Mouse (Mus musculus): ENCODE measurements around the gene Gpc6. TPM values are rescaled to one million over a fixed set of nuclear protein-coding genes. Genes with fewer than 3 reads are reported as not detected.

Gpc6 gene
- total and polyA plus RNA-seq, 3 experiments: 4.6 to 10.3 (median 8.0) TPM

DNA sequence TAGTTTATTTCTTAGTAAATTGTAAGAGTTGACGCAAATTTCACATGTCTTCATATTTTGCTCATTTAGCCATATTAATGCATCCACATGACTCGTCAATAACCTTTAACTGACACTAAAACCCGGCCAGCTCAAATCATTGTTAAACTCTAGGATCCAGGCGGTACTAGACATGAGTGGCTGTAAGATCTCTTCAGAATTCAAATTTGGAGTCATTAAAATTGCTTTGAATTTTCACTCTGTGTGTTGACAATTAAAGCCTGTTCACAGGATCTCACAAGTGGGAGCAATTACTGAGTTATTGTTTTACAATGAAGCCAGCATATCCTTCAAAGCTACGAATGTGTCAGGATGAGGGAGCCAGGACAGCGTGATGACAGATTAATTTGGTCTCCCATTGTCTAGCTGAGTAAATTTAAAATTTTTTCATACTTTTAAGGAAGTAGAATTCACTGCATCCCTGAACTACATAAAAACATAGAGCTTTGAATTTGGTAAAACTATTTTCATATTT lies 421.3 kb downstream of the Gpc6 start:
- no peaks in the 10 kb centered on the region for H3K4me1 ChIP-seq (ENCODE audit: control insufficient read depth, insufficient read depth, low read length)
- no peak overlapping the region for H3K4me3 ChIP-seq
- H3K36me3 ChIP-seq (ENCODE audit: control insufficient read depth, insufficient read depth, low read length): no peaks in the 10 kb centered on the region
- 89% methylated on average over 6 of the region's 6 CpGs for WGBS
- H3K9ac ChIP-seq (ENCODE audit: low read depth, low read length): no peak overlapping the region
- H3K27ac ChIP-seq: no peak overlapping the region
- H3K79me2 ChIP-seq (replicated peaks; ENCODE audit: control insufficient read depth, insufficient read depth, low read length): no peaks in the 10 kb centered on the region
- no peak for DNase-seq
- intact Hi-C loops (cut with DNase I): no loop called here
- no peaks in the 10 kb centered on the region for H3K27me3 ChIP-seq (ENCODE audit: control insufficient read depth, insufficient read depth, low read length)
- no peak for TF ChIP-seq CTCF (IDR thresholded peaks at IDR 0.05)
- no peak for TF ChIP-seq POLR2A (IDR thresholded peaks at IDR 0.05; ENCODE audit: insufficient read depth, low read depth, low read length)
- no peak for TF ChIP-seq EP300 (IDR thresholded peaks at IDR 0.05; ENCODE audit: insufficient read depth, low read depth, low read length)

DNA sequence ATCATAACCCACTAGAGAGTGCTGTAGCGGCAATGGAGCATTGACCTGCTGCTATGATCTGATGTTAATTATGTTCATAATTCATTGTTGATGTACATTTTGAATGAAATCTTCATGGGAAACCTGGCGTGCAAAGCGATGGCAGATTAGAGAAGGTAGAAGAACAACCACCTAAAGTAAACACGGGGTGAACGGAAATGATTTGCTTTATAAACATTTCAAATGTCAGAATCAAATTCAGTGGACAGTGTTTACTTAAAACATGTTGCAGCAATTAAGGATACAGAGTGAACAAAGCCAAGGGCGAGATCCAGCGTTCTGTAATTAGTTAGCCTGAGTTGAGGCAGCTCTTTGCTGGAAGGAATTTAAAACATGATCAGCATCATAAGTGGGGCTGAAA lies 426.2 kb downstream of the Gpc6 start:
- Histone ChIP-seq H3K36me3 (ENCODE audit: control insufficient read depth, insufficient read depth, low read length) (no peaks in the 10 kb centered on the region), H3K79me2 (replicated peaks; ENCODE audit: control insufficient read depth, insufficient read depth, low read length) (no peaks in the 10 kb centered on the region), H3K27ac (no peak overlapping the region), H3K4me3 (no peak overlapping the region), H3K4me1 (ENCODE audit: control insufficient read depth, insufficient read depth, low read length) (no peaks in the 10 kb centered on the region), H3K27me3 (ENCODE audit: control insufficient read depth, insufficient read depth, low read length) (no peaks in the 10 kb centered on the region), H3K9ac (ENCODE audit: low read depth, low read length) (no peak overlapping the region)
- intact Hi-C loops (cut with DNase I): no loop called here
- no peak for TF ChIP-seq EP300 (IDR thresholded peaks at IDR 0.05; ENCODE audit: insufficient read depth, low read depth, low read length)
- TF ChIP-seq CTCF (IDR thresholded peaks at IDR 0.05): no peak
- TF ChIP-seq POLR2A (IDR thresholded peaks at IDR 0.05; ENCODE audit: insufficient read depth, low read depth, low read length): no peak
- no peak for DNase-seq
- WGBS: 83% methylated on average over 7 of the region's 7 CpGs

DNA sequence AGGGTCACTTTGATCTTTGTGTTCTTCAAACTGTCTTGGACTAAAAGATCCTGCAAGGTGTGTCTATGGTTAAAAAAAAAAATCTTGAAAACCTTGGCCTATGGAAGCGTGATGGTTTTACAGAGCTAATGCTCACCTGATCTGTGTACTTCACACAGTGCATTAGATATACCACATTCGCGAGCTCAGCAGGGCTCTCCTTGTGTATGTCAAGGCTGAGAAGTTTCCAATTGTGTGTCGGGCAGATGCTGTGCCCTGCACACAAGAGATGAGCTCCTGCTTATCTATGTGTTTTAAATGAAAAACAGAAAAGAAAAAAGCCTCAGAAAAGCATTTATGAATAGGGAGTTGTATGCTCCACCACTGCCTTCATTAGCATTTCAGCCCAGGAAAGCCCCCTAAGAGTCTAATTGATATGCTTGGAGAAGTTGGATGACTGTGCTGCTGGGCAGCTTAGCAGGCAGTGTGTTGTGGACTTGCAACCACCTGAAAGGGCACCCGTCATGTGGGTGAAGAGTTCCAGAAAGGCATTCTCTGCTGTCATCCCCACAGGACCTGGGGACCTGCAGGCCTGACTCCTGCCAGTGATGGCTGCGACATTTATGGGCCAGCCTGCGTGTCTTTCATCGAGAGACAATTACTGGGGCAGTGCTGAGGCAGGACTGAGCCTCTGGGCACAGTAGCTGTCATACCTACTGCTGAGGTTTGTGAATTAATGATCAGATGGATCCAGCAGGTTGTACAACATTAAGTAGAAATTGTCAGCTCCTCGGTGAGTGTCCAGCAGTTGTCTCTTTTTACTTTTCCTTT lies 436.2 kb downstream of the Gpc6 start:
- DNase-seq: no peak
- TF ChIP-seq EP300 (IDR thresholded peaks at IDR 0.05; ENCODE audit: insufficient read depth, low read depth, low read length) (no peak), CTCF (IDR thresholded peaks at IDR 0.05) (no peak), POLR2A (IDR thresholded peaks at IDR 0.05; ENCODE audit: insufficient read depth, low read depth, low read length) (no peak)
- Histone ChIP-seq H3K79me2 (replicated peaks; ENCODE audit: control insufficient read depth, insufficient read depth, low read length) (no peaks in the 10 kb centered on the region), H3K27ac (no peak overlapping the region), H3K4me3 (no peak overlapping the region), H3K4me1 (ENCODE audit: control insufficient read depth, insufficient read depth, low read length) (no peaks in the 10 kb centered on the region), H3K27me3 (ENCODE audit: control insufficient read depth, insufficient read depth, low read length) (no peaks in the 10 kb centered on the region), H3K36me3 (ENCODE audit: control insufficient read depth, insufficient read depth, low read length) (no peaks in the 10 kb centered on the region), H3K9ac (ENCODE audit: low read depth, low read length) (no peak overlapping the region)
- WGBS: 76% methylated on average over 9 of the region's 9 CpGs
- intact Hi-C loops (cut with DNase I): no loop called here

DNA sequence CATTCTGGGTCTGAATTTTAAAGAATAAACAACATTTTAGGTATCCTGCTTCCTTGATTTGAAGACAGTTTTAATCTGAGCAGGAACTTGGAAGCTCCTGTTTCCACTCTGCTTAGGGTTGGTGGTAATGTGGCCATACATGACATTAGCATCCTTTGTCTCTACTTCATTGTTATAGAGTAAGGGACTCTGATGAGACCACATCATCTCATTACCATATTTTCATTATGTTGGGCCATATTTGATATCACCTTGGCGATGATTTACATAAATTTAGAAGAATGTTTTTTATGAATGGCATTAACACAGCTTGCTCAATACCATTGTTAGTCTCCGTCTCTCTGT lies 436.8 kb downstream of the Gpc6 start:
- H3K79me2 ChIP-seq (replicated peaks; ENCODE audit: control insufficient read depth, insufficient read depth, low read length): no peaks in the 10 kb centered on the region
- no peak for TF ChIP-seq CTCF (IDR thresholded peaks at IDR 0.05)
- no peak for TF ChIP-seq EP300 (IDR thresholded peaks at IDR 0.05; ENCODE audit: insufficient read depth, low read depth, low read length)
- no peak for TF ChIP-seq POLR2A (IDR thresholded peaks at IDR 0.05; ENCODE audit: insufficient read depth, low read depth, low read length)
- no peak for DNase-seq
- H3K27ac ChIP-seq: no peak overlapping the region
- no peak overlapping the region for H3K4me3 ChIP-seq
- intact Hi-C loops (cut with DNase I): no loop called here
- H3K27me3 ChIP-seq (ENCODE audit: control insufficient read depth, insufficient read depth, low read length): no peaks in the 10 kb centered on the region
- 89% methylated on average over 2 of the region's 2 CpGs for WGBS
- H3K4me1 ChIP-seq (ENCODE audit: control insufficient read depth, insufficient read depth, low read length): no peaks in the 10 kb centered on the region
- H3K36me3 ChIP-seq (ENCODE audit: control insufficient read depth, insufficient read depth, low read length): no peaks in the 10 kb centered on the region
- no peak overlapping the region for H3K9ac ChIP-seq (ENCODE audit: low read depth, low read length)

DNA sequence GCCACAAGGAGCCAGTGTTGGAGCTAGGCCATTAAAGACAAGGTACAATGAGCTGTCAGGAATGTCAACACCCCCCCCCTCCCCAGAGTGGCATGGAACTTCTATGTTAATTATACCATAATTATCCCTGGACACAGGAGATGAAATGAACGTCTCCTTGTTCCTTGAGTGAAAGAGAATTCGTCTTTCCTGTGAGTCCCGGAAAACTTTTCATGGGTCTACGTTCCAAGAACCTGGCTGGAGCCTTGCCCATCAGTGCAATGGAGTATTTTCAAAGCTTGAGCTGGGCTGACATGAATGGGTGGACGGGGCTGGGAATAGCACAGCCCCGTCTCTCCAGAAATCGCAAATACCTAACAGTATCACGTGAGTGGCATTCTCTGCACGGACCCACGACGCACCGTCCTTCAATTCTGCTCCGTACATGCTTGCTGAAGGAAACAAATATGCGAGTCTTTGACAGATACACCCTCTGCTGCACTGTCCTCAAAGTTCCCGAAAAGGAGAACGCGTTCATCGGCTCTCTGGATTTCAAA lies 444.3 kb downstream of the Gpc6 start:
- Histone ChIP-seq H3K9ac (ENCODE audit: low read depth, low read length) (no peak overlapping the region), H3K27me3 (ENCODE audit: control insufficient read depth, insufficient read depth, low read length) (no peaks in the 10 kb centered on the region), H3K27ac (no peak overlapping the region), H3K79me2 (replicated peaks; ENCODE audit: control insufficient read depth, insufficient read depth, low read length) (no peaks in the 10 kb centered on the region), H3K36me3 (ENCODE audit: control insufficient read depth, insufficient read depth, low read length) (no peaks in the 10 kb centered on the region), H3K4me3 (no peak overlapping the region), H3K4me1 (ENCODE audit: control insufficient read depth, insufficient read depth, low read length) (no peaks in the 10 kb centered on the region)
- no peak for TF ChIP-seq POLR2A (IDR thresholded peaks at IDR 0.05; ENCODE audit: insufficient read depth, low read depth, low read length)
- no peak for TF ChIP-seq EP300 (IDR thresholded peaks at IDR 0.05; ENCODE audit: insufficient read depth, low read depth, low read length)
- no peak for TF ChIP-seq CTCF (IDR thresholded peaks at IDR 0.05)
- DNase-seq: no peak
- WGBS: 82% methylated on average over 18 of the region's 18 CpGs
- intact Hi-C loops (cut with DNase I): no loop called here

DNA sequence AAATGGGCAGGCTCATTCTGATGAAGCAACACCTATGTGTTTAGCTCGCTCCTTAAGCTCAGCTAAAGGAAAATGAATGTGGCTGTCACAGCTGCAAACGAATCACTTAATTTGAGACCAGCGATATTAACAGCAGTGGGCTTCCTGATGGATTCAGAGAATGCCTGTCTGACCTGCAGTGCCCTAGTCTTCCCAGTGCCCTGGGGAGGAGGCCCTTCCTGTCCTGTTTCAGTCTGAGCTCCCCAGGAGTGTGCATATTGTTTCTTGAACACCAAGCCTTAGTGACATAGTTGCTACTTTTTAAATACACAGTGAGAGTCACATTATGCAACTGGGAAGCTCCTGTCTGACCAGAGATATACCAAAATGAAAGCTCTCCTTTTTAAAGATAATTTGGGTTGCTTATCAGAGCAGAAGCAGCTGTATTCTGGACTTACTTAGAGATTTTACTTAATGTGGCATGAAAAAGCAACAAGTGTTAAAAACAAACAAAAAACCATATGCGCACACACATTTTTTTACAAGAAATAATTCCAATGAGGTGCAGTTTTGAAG lies 451.8 kb downstream of the Gpc6 start:
- Histone ChIP-seq H3K27me3 (ENCODE audit: control insufficient read depth, insufficient read depth, low read length) (no peaks in the 10 kb centered on the region), H3K9ac (ENCODE audit: low read depth, low read length) (no peak overlapping the region), H3K4me1 (ENCODE audit: control insufficient read depth, insufficient read depth, low read length) (no peaks in the 10 kb centered on the region), H3K36me3 (ENCODE audit: control insufficient read depth, insufficient read depth, low read length) (no peaks in the 10 kb centered on the region), H3K27ac (no peak overlapping the region), H3K79me2 (replicated peaks; ENCODE audit: control insufficient read depth, insufficient read depth, low read length) (no peaks in the 10 kb centered on the region), H3K4me3 (no peak overlapping the region)
- TF ChIP-seq EP300 (IDR thresholded peaks at IDR 0.05; ENCODE audit: insufficient read depth, low read depth, low read length) (no peak), CTCF (IDR thresholded peaks at IDR 0.05) (no peak), POLR2A (IDR thresholded peaks at IDR 0.05; ENCODE audit: insufficient read depth, low read depth, low read length) (no peak)
- WGBS: 65% methylated on average over 4 of the region's 4 CpGs
- intact Hi-C loops (cut with DNase I): no loop called here
- no peak for DNase-seq
